Mouse (Mus musculus) heart, embryonic 12.5 days (tissue): ENCODE results near the gene 4930595D18Rik. TPM values are rescaled to one million over a fixed set of nuclear protein-coding genes. Genes with fewer than 3 reads are reported as not detected.

Experiments
- ATAC-seq: fragments of 200-750 bp; cut with Nextera tagmentation; 2 replicates; pipeline ENCODE4 v1.8.0; 2017; ENCODE audit warnings: moderate TSS enrichment, moderate library complexity; ENCODE audit not compliant: insufficient number of reproducible peaks, low FRiP score
- H3K27ac ChIP-seq: fragments of 300-500 bp; sonication (generic); 2 replicates; pipeline ENCODE4 v1.5.1; 2016; ENCODE audit warnings: mild to moderate bottlenecking, moderate library complexity; ENCODE audit not compliant: poor library complexity, severe bottlenecking
- H3K27me3 ChIP-seq: fragments of 300-500 bp; sonication (generic); replicated peaks from 2 replicates; pipeline ENCODE4 v1.6.1; 2016; ENCODE audit warnings: mild to moderate bottlenecking, moderate library complexity
- H3K36me3 ChIP-seq: fragments of 300-500 bp; sonication (generic); 2 replicates; pipeline ENCODE4 v1.6.1; 2016; ENCODE audit warnings: mild to moderate bottlenecking, moderate library complexity
- H3K4me1 ChIP-seq: fragments of 300-500 bp; sonication (generic); replicated peaks from 2 replicates; pipeline ENCODE4 v1.6.1; 2016; ENCODE audit warnings: mild to moderate bottlenecking
- H3K4me2 ChIP-seq: fragments of 300-500 bp; sonication (generic); 2 replicates; pipeline ENCODE4 v1.6.1; 2016; ENCODE audit warnings: mild to moderate bottlenecking, moderate library complexity
- H3K4me3 ChIP-seq: fragments of 300-500 bp; sonication (generic); 2 replicates; pipeline ENCODE4 v1.5.1; 2016; ENCODE audit warnings: mild to moderate bottlenecking
- H3K9ac ChIP-seq: fragments of 300-500 bp; sonication (generic); 2 replicates; pipeline ENCODE4 v1.6.1; 2016; ENCODE audit warnings: mild to moderate bottlenecking, moderate library complexity
- H3K9me3 ChIP-seq: fragments of 300-500 bp; sonication (generic); replicated peaks from 2 replicates; pipeline ENCODE4 v1.6.1; 2016; ENCODE audit warnings: mild to moderate bottlenecking, moderate library complexity
- WGBS: fragments of 180-500 bp; shearing (Covaris S2); methylation state at CpG from one replicate; pipeline ENCODE4 v1.1.7; 2016; 5-methylcytosine and 5-hydroxymethylcytosine counted together
- polyA plus RNA-seq: library from polyadenylated mRNA; unstranded; fragments of >200 nt; fragmentation: Nextera tagmentation; extraction: Ambion mirVana; gene quantifications from 2 replicates; pipeline ENCODE4 v1.2.1, GENCODE M21; 2016

The 4930595D18Rik gene
- polyA plus RNA-seq, 1 experiment from 2014 or later: not detected

DNA sequence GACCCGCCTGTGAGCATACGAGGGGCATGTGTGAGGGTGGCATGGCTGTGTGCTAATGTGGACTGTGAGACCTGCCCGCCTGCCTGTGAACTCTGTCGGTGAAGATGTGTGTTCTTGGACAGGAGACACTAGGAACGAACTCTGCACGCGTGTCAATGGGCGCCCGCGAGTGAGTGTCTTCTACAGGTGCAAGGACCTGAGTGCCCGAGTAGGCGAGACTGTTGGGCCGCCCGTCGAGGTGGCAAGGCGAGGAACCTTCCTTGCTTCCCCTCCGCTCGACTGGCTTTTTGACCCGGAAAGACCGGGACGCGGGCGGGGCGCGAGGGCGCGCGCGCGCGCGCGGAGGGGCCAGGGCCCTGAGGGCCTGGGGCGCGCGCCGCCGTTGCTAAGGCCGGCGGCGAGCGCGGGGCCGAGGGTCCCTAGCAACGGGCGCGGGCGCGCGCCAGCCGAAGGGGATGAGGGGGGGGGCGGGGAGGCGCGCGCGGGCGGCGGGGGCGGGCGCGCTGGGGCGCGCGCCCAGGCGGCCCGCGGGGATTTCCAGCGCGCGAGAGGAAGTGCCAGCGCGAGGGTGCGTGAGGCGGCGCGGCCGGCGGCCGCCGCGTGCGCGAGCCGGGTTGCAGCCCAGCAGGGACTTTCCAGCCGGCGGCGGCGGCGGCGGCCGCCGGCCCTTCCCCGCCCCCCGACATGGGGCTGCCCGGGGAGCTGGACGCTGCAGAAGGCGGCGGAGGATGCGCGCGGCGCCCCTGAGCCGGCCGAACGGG, 18.3 kb downstream of the 4930595D18Rik start, which contains the start of gene Traf3:
Traf3 (plus strand) TSS at position 540 of the 761 bp plus-strand sequence.
- WGBS: 5% methylated on average over 92 of the region's 105 CpGs
- Histone ChIP-seq H3K9ac (peak within 1 kb of the TSS; percentile 86), H3K9me3 (no peaks in the 10 kb centered on the region), H3K36me3 (no peaks in the 10 kb centered on the region), H3K4me3 (peak within 1 kb of the TSS; percentile 85), H3K4me1 (peaks cover 34% of the 10 kb centered on the region), H3K27me3 (no peaks in the 10 kb centered on the region), H3K27ac (peak within 1 kb of the TSS; percentile 78), H3K4me2 (peak within 1 kb of the TSS; percentile 95)
- peak; percentile 63 for ATAC-seq

DNA sequence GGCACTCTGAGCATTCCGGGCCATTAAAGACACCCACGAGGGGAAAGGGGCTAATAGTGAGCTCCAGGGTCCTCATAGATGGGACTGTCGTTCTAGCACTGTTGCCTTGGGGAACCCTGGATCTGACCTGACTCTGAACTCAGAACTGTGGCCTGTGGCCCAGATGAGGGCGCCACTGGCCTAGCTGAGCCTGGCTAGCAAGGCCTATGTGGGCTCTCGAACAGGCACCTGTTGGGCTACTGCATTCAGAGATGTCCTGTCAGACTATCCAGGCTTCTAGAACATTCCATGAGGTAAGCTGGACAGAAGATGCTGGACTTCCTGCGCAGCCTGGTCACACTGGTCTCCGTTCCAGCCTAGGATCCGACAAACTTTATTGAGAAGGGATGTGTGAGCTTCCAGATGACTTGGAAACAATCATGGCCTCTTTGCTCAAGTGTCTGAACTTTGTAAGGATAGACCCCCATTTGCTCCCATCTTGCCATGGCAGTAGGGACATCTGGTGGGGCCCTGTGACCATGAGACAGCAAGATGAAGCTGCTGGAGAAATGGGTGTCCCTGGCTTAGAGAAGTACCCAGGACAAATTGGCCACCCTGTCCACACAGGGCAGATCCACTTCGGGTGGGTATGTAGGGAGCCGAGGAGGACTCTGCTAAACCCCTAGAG, 19.0 kb downstream of the 4930595D18Rik start:
- WGBS: 63% methylated on average over 10 of the region's 10 CpGs
- Histone ChIP-seq H3K4me3 (peak overlapping the region; percentile 85; the same call in 1 of the 2 replicates), H3K9me3 (no peaks in the 10 kb centered on the region), H3K4me2 (peak overlapping the region; percentile 95), H3K27me3 (no peaks in the 10 kb centered on the region), H3K4me1 (peaks cover 34% of the 10 kb centered on the region), H3K27ac (peak overlapping the region; percentile 78), H3K36me3 (no peaks in the 10 kb centered on the region), H3K9ac (no peak overlapping the region)
- no peak for ATAC-seq

DNA sequence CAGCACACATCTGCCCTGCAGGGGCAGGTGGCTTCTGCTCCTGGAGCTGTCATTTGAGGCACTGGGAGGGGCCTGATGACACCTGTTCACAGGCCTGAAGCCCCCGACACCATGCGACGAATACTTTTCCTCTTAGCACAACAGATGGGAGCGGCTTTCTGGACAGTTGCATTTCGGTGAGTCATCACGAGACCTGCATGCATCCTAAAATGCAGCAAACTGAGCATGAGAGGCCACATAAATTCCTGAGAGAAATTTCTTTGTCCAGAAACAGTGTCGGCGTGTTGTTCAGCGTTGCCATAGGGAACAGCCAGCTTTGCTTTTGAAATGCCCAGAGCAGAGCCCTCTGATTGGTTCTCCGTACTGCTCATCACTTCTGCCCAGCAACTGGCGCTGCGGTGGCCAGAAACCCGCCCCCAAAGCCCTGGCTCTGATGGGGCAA, 20.0 kb downstream of the 4930595D18Rik start:
- no peaks in the 10 kb centered on the region for H3K9me3 ChIP-seq
- peak overlapping the region; percentile 73 for H3K4me2 ChIP-seq
- peak overlapping the region; percentile 45 for H3K4me3 ChIP-seq
- ATAC-seq: peak; percentile 78
- H3K36me3 ChIP-seq: no peaks in the 10 kb centered on the region
- H3K9ac ChIP-seq: peak overlapping the region; percentile 43; the same call in 1 of the 2 replicates
- peaks cover 37% of the 10 kb centered on the region for H3K4me1 ChIP-seq
- no peak overlapping the region for H3K27ac ChIP-seq
- no peaks in the 10 kb centered on the region for H3K27me3 ChIP-seq
- WGBS: 5% methylated on average over 13 of the region's 13 CpGs

DNA sequence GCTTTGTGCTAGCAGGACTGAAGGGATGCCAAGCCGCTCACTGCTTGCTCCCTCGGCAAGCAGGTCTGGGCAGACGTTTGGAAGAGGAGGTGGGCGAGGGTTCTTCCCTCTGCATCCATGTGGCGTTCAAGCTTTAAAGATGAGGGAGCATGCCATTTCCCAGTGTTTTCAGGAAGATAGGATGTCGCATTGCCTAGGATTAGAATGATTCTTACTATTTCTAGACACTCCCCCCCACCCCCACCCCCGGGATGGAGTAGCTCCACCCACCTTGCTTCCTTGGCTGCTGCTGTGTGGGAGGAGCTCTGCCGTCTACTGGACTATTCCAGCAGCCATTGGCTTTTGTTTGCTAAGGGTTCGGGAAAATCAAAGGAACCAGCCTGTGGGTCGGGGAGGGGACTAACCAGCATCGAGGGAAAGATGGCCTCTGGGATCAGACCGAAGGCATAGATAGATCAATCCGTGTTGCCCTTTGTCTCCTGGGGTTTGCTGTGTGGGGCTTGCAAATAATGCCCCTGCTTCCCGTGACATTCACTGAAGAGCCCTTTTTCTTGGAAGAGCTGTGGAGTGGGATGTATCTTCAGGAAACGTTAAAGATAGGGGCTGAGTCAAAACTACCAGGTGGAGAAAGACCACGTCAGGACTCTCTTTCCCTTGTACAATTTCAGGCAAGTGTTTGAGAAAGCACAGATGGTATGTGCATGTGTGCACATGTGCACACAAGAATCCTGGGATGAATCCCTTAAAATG, 21.8 kb downstream of the 4930595D18Rik start:
- H3K27ac ChIP-seq: peak overlapping the region; percentile 32; the same call in 1 of the 2 replicates
- H3K4me2 ChIP-seq: peak overlapping the region; percentile 67
- H3K9me3 ChIP-seq: no peaks in the 10 kb centered on the region
- peaks cover 30% of the 10 kb centered on the region for H3K4me1 ChIP-seq
- ATAC-seq: no peak
- no peaks in the 10 kb centered on the region for H3K36me3 ChIP-seq
- H3K9ac ChIP-seq: peak overlapping the region; percentile 60
- no peaks in the 10 kb centered on the region for H3K27me3 ChIP-seq
- 10% methylated on average over 16 of the region's 16 CpGs for WGBS
- H3K4me3 ChIP-seq: peak overlapping the region; percentile 37

DNA sequence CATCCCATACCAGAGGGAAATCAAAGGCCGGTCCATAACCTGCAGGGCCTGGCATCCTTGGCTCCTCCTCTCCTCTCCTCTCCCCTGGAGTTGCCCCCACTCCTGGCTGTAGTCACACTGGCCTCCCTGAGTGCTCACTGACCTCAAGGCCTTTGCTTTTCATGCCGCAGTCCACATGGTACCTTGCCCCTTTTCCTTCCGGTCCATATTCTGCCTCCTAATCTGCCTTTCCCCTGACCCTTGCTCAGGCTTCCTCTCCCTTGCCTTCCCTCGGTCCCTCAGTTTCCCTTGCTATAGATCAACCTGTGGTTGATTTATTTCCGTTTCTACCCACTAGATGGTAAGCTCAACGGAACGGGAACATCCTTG, 22.4 kb downstream of the 4930595D18Rik start:
- H3K4me1 ChIP-seq: peaks cover 30% of the 10 kb centered on the region
- H3K9me3 ChIP-seq: no peaks in the 10 kb centered on the region
- ATAC-seq: no peak
- H3K27ac ChIP-seq: no peak overlapping the region
- peak overlapping the region; percentile 37; the same call in 1 of the 2 replicates for H3K4me3 ChIP-seq
- H3K4me2 ChIP-seq: peak overlapping the region; percentile 67
- peak overlapping the region; percentile 60; the same call in 1 of the 2 replicates for H3K9ac ChIP-seq
- no peaks in the 10 kb centered on the region for H3K36me3 ChIP-seq
- 32% methylated on average over 7 of the region's 7 CpGs for WGBS
- no peaks in the 10 kb centered on the region for H3K27me3 ChIP-seq

DNA sequence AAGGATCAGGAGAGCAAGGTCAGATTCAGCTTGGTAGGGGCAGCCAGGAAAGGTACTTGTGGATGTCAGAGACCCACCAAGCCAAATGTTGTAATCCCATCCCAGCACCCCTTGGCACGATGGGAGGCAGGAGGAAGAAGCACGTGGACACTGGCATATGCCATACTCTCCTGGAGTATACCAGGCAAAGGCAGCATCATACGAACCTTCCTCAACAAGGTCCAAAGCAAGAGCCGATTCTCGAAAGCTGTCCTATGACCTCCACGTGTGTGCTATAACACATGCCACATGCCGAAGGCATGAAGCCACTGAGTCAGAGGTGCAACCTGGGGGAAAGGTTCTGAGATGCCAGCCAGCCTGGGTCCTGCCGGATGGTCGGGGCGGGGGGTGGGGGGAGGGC, 23.4 kb downstream of the 4930595D18Rik start:
- 87% methylated on average over 10 of the region's 10 CpGs for WGBS
- H3K27me3 ChIP-seq: no peaks in the 10 kb centered on the region
- H3K9me3 ChIP-seq: no peaks in the 10 kb centered on the region
- H3K4me2 ChIP-seq: no peak overlapping the region
- no peak overlapping the region for H3K27ac ChIP-seq
- H3K9ac ChIP-seq: no peak overlapping the region
- no peaks in the 10 kb centered on the region for H3K36me3 ChIP-seq
- no peak for ATAC-seq
- H3K4me3 ChIP-seq: no peak overlapping the region
- H3K4me1 ChIP-seq: peaks cover 30% of the 10 kb centered on the region

DNA sequence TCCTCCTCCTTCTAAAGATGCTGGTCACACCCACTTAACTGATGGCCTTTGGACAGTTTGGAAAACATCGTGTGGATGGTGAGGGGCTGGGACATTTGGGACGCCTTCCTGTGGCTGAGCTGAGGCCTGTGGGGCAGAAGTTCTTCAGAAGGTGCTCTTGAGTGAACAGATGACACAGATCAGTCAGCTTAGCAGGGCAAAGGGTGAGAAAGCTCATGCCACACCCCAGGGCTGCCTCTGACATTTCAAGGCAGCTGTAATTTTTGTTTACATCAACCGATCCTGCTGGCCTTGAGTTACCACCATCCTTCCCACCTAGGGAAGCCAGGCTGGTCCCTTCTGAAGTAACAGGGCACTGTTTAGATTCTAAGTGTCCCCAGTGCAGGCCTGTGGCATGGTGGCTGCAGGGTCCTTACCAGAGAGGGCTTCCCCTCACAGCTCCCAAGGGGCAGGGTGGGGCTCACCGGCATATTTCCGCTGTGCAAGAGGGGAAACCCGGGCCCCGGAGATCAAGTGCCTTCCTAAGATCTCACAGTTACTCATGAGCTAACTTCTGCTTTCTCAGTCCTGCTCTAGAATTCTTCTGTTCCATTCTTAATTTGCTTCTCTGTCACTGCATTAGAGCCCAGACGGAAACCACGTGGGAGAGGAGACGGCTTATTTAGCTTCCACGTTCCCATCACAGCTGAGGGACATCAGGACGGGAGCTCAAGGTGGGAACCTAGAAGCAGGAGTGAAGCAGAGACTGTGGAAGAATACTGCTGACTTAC, 24.4 kb downstream of the 4930595D18Rik start:
- Histone ChIP-seq H3K36me3 (no peaks in the 10 kb centered on the region), H3K9me3 (no peaks in the 10 kb centered on the region), H3K4me3 (no peak overlapping the region), H3K27ac (no peak overlapping the region), H3K9ac (no peak overlapping the region), H3K27me3 (no peaks in the 10 kb centered on the region), H3K4me2 (no peak overlapping the region), H3K4me1 (peaks cover 25% of the 10 kb centered on the region)
- no peak for ATAC-seq
- 58% methylated on average over 12 of the region's 12 CpGs for WGBS

DNA sequence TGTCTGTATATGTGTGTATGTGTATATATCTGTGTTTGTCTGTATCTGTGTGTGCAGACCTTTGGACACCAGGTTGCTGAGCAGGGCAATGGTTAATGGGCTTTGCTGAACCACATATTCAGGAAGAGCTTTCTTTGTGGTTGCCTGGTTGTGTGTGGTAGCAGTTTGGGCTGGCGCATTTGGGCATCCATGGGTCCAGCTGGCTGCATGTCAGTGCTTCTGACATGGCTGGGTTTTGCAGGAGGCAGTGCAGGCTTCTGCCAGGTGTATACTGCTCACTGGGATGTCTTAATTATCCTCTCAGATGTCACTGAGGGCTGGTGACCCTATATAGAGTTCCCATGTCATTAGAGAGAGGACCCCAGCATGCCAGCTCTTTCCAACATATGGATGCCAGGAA, 28.5 kb downstream of the 4930595D18Rik start:
- no peak for ATAC-seq
- Histone ChIP-seq H3K9ac (no peak overlapping the region), H3K36me3 (no peaks in the 10 kb centered on the region), H3K27ac (no peak overlapping the region), H3K27me3 (no peaks in the 10 kb centered on the region), H3K9me3 (no peaks in the 10 kb centered on the region), H3K4me3 (no peak overlapping the region), H3K4me2 (no peak overlapping the region), H3K4me1 (peaks cover 14% of the 10 kb centered on the region)
- WGBS: 83% methylated on average over 1 of the region's 1 CpGs

DNA sequence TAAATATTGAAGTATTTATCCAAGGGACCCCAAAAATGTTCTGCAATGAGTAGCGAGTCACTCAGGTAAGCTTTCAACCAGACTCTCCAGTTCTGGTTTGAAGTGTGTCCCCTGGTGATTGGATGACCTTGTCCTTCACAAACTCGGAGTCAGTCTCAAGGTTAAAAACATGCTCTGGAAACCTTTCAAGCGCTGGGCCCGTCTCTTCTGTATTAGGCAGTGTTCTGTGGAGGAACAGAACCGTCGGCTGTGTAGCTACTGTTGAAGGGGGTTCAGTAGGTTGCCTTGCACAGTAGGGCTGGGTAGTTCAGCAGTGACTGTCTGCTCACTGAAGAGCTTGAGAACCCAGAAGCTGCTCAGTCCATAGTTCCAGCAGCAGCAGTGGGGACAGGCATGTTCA, 29.6 kb downstream of the 4930595D18Rik start:
- WGBS: 65% methylated on average over 6 of the region's 6 CpGs
- H3K4me1 ChIP-seq: peaks cover 15% of the 10 kb centered on the region
- H3K9me3 ChIP-seq: no peaks in the 10 kb centered on the region
- ATAC-seq: no peak
- no peaks in the 10 kb centered on the region for H3K27me3 ChIP-seq
- H3K4me3 ChIP-seq: no peak overlapping the region
- H3K4me2 ChIP-seq: no peak overlapping the region
- no peak overlapping the region for H3K9ac ChIP-seq
- no peaks in the 10 kb centered on the region for H3K36me3 ChIP-seq
- no peak overlapping the region for H3K27ac ChIP-seq

DNA sequence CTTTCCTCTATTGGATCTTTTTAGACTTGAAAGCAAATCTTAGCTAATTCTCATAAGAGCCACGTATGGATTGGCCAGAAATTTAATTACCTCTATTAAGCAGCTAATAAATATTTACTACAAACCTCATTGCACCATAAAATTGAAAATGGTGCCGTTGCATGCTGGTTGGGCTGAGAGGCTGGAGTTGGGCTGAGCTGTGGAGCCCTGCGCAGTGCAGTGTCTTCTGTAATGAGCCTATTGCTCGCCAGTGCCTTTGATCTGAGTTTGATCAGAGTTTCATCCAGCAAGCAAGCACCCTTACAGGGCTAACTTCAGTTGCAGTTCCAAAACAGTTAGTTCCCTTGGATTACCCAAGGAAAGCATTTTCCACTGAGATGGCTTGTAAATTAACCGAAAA, 30.3 kb downstream of the 4930595D18Rik start:
- H3K4me3 ChIP-seq: no peak overlapping the region
- no peaks in the 10 kb centered on the region for H3K9me3 ChIP-seq
- no peak overlapping the region for H3K4me2 ChIP-seq
- H3K9ac ChIP-seq: no peak overlapping the region
- H3K4me1 ChIP-seq: peaks cover 14% of the 10 kb centered on the region
- WGBS: 80% methylated on average over 5 of the region's 5 CpGs
- H3K27me3 ChIP-seq: no peaks in the 10 kb centered on the region
- H3K27ac ChIP-seq: no peak overlapping the region
- no peak for ATAC-seq
- no peaks in the 10 kb centered on the region for H3K36me3 ChIP-seq
